Mouse (Mus musculus) frontal cortex, adult 2 months (tissue): ENCODE data around the gene Srpk2. TPM values are rescaled to one million over a fixed set of nuclear protein-coding genes. Genes with fewer than 3 reads are reported as not detected.
"Not testable (repeated sequence)": the region's sequence is repeated elsewhere in the genome, so short reads cannot be mapped to it uniquely, and the experiment has no call there.

Experiments
- DNase-seq, 2 experiments: peaks; one replicate each; pipeline ENCODE4 v3.0.0; 2022; ENCODE audit warnings: low spot score in 1 of 2; ENCODE audit errors: extremely low spot score in 1 of 2
- polyA plus RNA-seq: library from polyadenylated mRNA; depleted of rRNA; stranded (reverse); fragments of >200 nt; gene quantifications from 2 replicates; pipeline ENCODE4 v1.2.3, GENCODE M21; 2012

Srpk2 gene
- polyA plus RNA-seq, 1 experiment: 90.8 TPM

GRCm38 (mm10) chr5:23616270-23617103 is 67.9 kb downstream of the Srpk2 start:
- peak; percentile 58 to 74 for DNase-seq

- no peak for DNase-seq
These were observed 68.7 kb downstream of the Srpk2 start for GRCm38 (mm10) chr5:23615586-23616269.

DNA sequence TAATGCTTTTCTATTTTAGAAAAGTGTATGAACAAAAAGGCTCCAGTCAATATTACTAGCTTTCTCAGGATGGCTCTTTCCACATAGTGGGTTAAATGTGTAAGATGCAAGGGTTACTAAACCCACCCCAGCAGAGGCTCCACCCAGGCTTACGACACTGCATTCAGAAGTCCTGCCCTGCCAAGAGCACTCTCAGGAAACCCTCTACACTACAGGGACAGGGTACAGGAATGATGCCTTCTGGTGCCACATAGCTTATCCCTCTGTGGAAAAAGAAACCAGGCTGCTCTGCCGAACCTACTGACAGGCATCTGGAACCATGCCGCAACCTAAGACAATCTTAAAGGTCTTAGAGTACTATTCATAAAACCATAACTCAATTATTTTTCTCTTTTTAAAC is 71.6 kb downstream of the Srpk2 start:
- no peak for DNase-seq

DNA sequence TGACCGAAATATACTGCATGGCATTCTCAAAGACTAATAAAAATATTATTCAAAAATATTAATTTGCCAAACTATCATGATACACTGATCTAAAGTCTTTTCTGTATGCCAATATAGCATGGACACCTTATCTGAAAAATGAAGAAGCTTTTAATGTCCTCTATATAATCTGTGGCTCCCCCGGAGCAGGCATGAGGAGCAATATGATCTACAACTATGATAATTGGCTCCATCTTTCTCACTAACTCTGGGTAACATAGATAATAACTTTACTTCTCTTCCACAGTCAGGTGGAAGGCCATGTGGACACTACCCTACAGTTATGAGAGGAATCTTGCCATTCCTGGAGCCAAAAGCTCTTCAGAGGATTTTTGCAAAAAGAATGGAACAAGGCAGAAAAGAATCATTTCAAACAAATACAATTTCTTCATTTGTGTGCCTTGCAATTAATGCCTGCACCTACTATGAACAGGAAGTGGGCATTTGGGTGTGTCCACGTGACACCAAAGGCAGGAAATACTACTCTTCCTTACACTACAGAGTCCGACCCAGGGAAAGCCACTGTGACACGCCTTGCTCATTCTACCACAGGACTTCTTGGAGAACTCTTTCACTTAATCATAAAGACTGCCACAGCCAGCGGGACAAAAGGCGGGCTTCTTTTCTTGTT is 80.2 kb downstream of the Srpk2 start:
- no peak for DNase-seq

DNA sequence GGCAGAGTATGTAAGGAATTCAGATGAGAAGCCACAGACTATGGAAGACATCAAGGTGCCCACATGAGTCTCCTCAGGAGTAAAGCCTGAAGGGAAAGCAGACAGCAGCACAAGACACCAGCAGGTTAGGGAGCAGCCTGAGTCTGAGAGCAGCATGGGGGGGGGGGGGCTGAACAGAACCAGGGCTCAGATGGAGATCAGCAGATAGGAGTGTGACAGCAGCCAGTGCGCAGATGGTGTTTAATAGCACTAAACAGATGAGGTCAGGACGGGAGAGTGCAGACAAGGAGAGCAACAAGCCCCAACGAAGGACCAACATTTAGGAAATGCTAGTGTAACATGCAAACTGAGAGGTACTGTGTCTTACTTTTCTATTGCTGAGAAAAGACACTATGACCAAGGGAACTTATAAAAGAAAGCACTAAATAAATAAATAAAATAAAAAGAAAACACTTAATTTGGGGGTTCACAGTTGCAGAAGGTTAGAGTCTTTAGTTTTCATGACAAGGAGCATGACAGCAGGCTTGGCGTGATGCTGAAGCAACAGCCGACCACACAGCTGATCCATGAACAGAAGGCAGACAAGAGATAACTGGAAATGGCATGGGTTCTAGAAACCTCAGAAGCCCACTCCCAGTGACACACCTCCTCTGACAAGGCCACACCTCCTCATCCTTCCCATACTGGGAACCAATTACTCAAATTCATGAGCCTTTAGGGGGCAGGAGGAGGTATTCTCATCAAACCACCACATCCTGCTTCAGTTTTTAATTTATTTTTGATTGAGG is 84.5 kb downstream of the Srpk2 start:
- no peak for DNase-seq

DNA sequence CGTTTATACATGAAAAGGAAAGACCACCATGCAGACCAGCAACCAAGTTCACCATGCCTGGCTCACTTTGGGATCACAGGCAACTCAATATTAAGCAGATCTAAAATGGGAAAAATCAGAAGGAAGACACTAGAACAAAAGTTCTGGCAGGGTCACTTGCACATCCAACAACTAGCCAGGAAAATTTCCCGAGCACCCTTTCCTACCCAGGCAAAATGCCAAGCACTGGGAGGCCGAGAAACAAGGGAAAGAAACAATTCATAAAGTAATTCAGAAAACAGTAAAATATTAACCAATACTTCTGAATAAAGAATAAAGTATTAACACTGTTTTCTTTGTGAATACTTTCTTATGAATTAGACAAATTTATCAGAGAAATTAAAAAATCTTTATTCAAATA is 85.2 kb downstream of the Srpk2 start:
- no peak for DNase-seq

DNA sequence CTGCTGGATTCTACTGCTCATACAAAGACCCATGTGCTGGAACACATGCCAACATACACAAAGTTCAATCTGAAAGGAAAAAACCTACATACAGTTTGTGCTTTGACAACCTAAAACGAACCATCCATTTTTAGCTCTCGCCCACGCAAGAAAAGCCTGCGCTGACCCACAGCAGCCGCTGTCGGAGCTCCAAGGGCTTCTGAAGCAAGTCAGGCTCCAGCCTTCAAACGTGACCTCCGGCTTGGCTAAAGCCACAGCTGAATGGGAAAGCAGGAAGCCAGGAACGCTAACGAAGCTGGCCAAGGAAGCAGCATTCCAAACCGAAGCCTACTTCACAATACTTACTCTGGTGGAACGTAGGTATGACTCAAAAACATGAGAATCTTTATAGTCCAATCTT is 85.9 kb downstream of the Srpk2 start:
- DNase-seq: peak in 1 of 2 experiments; percentile 49

DNA sequence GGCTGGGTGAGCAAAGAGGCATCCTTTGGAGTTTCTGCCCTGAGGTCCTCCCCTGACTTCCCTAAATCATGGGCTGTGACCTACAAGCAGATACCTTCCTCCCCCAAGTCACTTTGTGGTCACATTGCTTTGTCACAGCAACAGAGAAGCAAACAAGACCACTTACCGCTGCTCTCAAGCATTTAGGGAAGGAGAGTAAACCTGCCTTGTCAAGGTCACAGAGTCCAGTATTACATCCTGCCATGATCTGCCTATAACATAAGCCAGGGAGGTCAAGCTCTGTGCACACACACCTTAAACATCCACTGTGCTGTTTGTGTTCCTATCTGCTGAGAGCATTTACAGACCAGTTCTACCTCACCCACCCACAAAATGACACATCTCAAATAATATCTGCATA is 86.4 kb downstream of the Srpk2 start:
- DNase-seq: no peak

- DNase-seq: no peak
These were observed 87.1 kb downstream of the Srpk2 start for GRCm38 (mm10) chr5:23597260-23597864.

DNA sequence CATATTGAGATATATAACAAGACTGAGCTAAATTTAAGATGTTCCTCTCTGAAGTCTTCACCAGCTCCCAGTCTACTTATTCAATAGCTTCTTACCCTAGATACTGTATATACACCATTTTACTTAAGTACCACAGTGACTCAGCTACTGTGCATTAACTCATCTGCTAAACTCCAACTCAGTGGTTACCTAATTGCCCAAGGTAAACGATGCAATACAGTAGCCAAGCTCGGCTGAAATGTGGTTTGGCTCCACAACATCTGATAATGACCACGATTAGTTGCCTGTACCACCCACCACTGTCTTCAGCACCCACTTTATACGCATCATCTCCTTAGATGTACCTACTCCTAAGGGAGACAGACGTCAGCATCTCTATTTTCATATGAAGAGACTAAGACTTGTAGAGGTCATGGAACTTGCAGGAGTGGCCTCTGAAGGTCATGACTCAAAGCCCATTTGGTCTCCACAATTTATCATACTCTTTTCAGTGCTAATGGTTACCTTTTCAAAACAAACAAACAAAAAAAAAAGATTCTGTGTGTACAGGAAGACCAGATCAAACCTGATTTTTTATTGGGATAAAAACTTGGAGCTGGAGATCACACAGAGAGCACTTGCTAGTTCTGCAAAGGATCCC is 88.0 kb downstream of the Srpk2 start:
- DNase-seq: no peak

- not testable (repeated sequence) for DNase-seq
These were observed 94.1 kb downstream of the Srpk2 start for GRCm38 (mm10) chr5:23590298-23590697.

DNA sequence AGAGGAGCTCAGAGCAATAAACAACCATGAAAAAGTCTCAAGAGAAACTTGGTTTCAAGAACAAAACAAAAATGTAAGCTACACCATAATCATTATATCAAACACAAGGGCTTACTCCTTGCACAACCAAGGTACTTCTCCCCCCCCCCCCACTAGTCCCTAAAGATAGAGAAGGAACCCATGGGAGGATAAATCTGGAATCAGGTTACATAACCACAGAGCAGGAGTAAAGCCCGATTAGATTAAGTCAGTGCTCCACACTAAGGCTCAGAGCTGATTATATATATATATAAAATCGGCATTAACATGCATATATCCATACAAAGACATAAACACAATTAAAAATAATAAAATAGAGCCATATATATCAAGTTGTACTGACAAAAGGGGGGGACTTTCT is 96.8 kb downstream of the Srpk2 start:
- no peak for DNase-seq

DNA sequence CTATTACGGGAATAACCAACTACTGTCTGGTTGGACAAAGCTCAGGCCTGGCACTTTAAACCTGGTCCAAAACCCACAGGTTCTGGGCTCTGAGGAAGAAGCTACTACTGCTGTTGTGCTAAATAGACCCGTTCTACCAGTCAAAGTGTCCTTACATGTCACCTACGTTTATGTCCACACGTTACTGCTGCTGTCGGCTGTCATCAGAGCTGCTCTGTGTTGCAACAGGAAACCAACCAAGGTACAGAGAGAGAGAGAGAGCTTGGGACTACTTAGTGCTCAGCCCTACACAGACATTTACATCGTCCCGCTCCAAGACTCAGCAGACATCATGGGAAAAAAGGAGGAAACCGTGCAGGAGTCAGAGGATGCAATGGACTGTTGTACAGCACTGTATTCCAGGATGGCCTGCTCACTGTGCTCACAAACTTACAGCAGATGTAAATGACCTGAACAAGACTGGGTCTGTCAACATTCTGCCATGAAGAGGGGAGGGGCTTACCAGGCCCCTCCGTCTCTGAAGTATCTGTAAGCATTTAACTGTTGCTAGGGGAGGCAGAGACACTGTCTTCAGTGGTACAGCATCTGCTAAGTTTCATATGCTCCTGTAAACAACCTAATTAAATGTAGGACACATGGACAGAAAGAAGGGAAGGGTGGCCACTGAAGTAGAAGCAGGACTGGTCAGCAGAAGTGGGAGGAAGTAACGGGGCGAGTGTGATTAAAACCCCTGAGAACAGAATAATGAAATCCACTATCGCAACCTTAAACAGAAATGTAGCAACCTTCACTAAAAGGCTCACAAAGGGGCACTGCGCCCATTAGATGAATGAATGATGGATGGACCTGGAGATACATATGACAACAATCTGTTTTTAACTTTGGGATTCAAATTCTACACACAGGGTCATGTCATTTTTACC is 97.6 kb downstream of the Srpk2 start:
- no peak for DNase-seq

- DNase-seq: no peak
These were observed 102.8 kb downstream of the Srpk2 start for GRCm38 (mm10) chr5:23581484-23582060.

DNA sequence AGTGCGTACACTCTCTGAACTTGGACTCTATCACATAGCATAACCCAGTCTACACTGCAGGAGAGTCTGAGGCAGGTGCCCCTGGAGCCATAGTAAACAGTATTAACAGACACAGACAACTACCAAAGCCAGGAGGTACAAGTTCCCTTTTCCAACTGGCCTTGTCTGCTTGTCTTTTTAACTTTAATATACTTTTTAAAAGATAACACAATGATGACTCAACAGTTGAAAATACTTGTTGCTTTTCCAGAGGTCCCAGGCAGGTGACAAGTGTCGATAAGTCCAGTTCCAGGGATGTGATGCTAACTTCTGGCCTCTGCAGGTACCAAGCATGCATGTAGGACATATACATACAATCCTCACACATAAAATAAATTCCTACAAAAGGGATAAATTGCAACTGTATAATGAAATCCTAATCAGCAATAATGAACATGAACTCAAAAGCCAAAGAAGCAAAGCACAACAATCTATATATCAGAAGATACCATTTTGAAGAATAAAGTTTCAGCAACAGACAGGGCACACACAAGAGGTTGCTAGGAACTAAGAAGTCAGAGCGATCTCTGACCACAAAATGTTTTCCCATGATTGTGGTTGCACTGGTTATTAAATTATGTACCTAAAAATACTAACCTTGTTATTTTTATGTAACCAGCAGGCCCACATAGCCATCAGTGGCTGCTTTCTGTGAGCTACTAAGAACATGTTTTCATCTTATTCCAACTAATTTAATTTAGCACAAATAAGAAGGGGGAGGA is 105.1 kb downstream of the Srpk2 start:
- DNase-seq: no peak

GRCm38 (mm10) chr5:23578322-23578957 is 106.0 kb downstream of the Srpk2 start:
- peak in 1 of 2 experiments; percentile 36 for DNase-seq

DNA sequence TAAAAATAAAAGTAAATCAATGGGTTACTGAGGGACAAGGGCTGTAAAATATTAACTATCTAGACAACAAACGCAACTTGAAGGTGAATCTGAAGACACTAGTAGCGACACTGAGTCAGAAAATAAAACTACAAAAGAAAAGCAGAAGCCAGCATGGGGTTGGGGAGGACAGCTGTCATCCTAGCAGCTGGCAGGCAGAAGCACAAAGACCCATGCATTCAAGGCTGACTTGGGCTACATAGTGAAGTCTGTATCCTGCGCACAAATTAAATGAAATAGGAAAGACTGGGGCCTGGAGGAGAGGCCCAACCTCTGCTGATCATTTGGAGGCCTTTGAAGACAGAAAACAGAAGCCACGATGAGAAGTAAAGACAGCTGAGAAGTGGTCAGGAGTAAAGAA is 106.6 kb downstream of the Srpk2 start:
- DNase-seq: no peak
